Mouse (Mus musculus): ENCODE data around the gene 4931440F15Rik. TPM values are rescaled to one million over a fixed set of nuclear protein-coding genes. Genes with fewer than 3 reads are reported as not detected.
A peak's percentile ranks its signal among the peaks of the same experiment; 100 is the strongest.

Gene 4931440F15Rik
- polyA plus RNA-seq, 1 experiment = 0.90 TPM

- H3K4me3 ChIP-seq (ENCODE audit: insufficient read depth, low read length) = no peak overlapping the region
- peak overlapping the region; percentile 95 for H3K27ac ChIP-seq (ENCODE audit: insufficient read depth, low read length)
- TF ChIP-seq CTCF (IDR thresholded peaks at IDR 0.05; ENCODE audit: extremely low read depth, insufficient read depth, low read length) (no peak), POLR2A (IDR thresholded peaks at IDR 0.05; ENCODE audit: extremely low read depth, insufficient read depth, low read length) (no peak)
- peaks cover 13% of the 10 kb centered on the region for H3K4me1 ChIP-seq (ENCODE audit: control insufficient read depth, insufficient read depth, low read length)
Observed at GRCm38 (mm10) chr11:29808173-29808980, 17.1 kb downstream of the 4931440F15Rik start.

GRCm38 (mm10) chr11:29807325-29807724 lies 18.1 kb downstream of the 4931440F15Rik start:
- peaks cover 9% of the 10 kb centered on the region for H3K4me1 ChIP-seq (ENCODE audit: control insufficient read depth, insufficient read depth, low read length)
- no peak overlapping the region for H3K27ac ChIP-seq (ENCODE audit: insufficient read depth, low read length)
- TF ChIP-seq POLR2A (IDR thresholded peaks at IDR 0.05; ENCODE audit: extremely low read depth, insufficient read depth, low read length) = no peak
- TF ChIP-seq CTCF (IDR thresholded peaks at IDR 0.05; ENCODE audit: extremely low read depth, insufficient read depth, low read length) = no peak
- no peak overlapping the region for H3K4me3 ChIP-seq (ENCODE audit: insufficient read depth, low read length)

- Histone ChIP-seq H3K4me1 (ENCODE audit: control insufficient read depth, insufficient read depth, low read length) (no peaks in the 10 kb centered on the region), H3K27ac (ENCODE audit: insufficient read depth, low read length) (no peak overlapping the region), H3K4me3 (ENCODE audit: insufficient read depth, low read length) (no peak overlapping the region)
- no peak for TF ChIP-seq CTCF (IDR thresholded peaks at IDR 0.05; ENCODE audit: extremely low read depth, insufficient read depth, low read length)
- TF ChIP-seq POLR2A (IDR thresholded peaks at IDR 0.05; ENCODE audit: extremely low read depth, insufficient read depth, low read length) = no peak
Observed at GRCm38 (mm10) chr11:29801432-29802427, 23.7 kb downstream of the 4931440F15Rik start.

GRCm38 (mm10) chr11:29799839-29800238 lies 25.6 kb downstream of the 4931440F15Rik start:
- TF ChIP-seq POLR2A (IDR thresholded peaks at IDR 0.05; ENCODE audit: extremely low read depth, insufficient read depth, low read length) (no peak), CTCF (IDR thresholded peaks at IDR 0.05; ENCODE audit: extremely low read depth, insufficient read depth, low read length) (no peak)
- Histone ChIP-seq H3K27ac (ENCODE audit: insufficient read depth, low read length) (no peak overlapping the region), H3K4me1 (ENCODE audit: control insufficient read depth, insufficient read depth, low read length) (peaks cover under 1% of the 10 kb centered on the region; the same call in 1 of the 2 replicates), H3K4me3 (ENCODE audit: insufficient read depth, low read length) (no peak overlapping the region)

GRCm38 (mm10) chr11:29795106-29795505 lies 30.4 kb downstream of the 4931440F15Rik start:
- H3K4me3 ChIP-seq (ENCODE audit: insufficient read depth, low read length) = no peak overlapping the region
- TF ChIP-seq CTCF (IDR thresholded peaks at IDR 0.05; ENCODE audit: extremely low read depth, insufficient read depth, low read length) (no peak), POLR2A (IDR thresholded peaks at IDR 0.05; ENCODE audit: extremely low read depth, insufficient read depth, low read length) (no peak)
- H3K27ac ChIP-seq (ENCODE audit: insufficient read depth, low read length) = peak overlapping the region; percentile 72; the same call in 1 of the 2 replicates
- H3K4me1 ChIP-seq (ENCODE audit: control insufficient read depth, insufficient read depth, low read length) = peaks cover 4% of the 10 kb centered on the region

GRCm38 (mm10) chr11:29794475-29794874 lies 31.0 kb downstream of the 4931440F15Rik start:
- TF ChIP-seq POLR2A (IDR thresholded peaks at IDR 0.05; ENCODE audit: extremely low read depth, insufficient read depth, low read length) = no peak
- no peak for TF ChIP-seq CTCF (IDR thresholded peaks at IDR 0.05; ENCODE audit: extremely low read depth, insufficient read depth, low read length)
- Histone ChIP-seq H3K4me1 (ENCODE audit: control insufficient read depth, insufficient read depth, low read length) (peaks cover 5% of the 10 kb centered on the region), H3K27ac (ENCODE audit: insufficient read depth, low read length) (peak overlapping the region; percentile 60; the same call in 1 of the 2 replicates), H3K4me3 (ENCODE audit: insufficient read depth, low read length) (no peak overlapping the region)

GRCm38 (mm10) chr11:29790796-29791195 lies 34.7 kb downstream of the 4931440F15Rik start:
- no peak overlapping the region for H3K27ac ChIP-seq (ENCODE audit: insufficient read depth, low read length)
- no peak for TF ChIP-seq CTCF (IDR thresholded peaks at IDR 0.05; ENCODE audit: extremely low read depth, insufficient read depth, low read length)
- TF ChIP-seq POLR2A (IDR thresholded peaks at IDR 0.05; ENCODE audit: extremely low read depth, insufficient read depth, low read length) = no peak
- H3K4me1 ChIP-seq (ENCODE audit: control insufficient read depth, insufficient read depth, low read length) = peaks cover 10% of the 10 kb centered on the region
- H3K4me3 ChIP-seq (ENCODE audit: insufficient read depth, low read length) = no peak overlapping the region

- TF ChIP-seq CTCF (IDR thresholded peaks at IDR 0.05; ENCODE audit: extremely low read depth, insufficient read depth, low read length) = no peak
- peak; percentile 28; the same call in 1 of the 2 replicates for TF ChIP-seq POLR2A (IDR thresholded peaks at IDR 0.05; ENCODE audit: extremely low read depth, insufficient read depth, low read length)
- Histone ChIP-seq H3K4me1 (ENCODE audit: control insufficient read depth, insufficient read depth, low read length) (peaks cover 6% of the 10 kb centered on the region), H3K27ac (ENCODE audit: insufficient read depth, low read length) (peak overlapping the region; percentile 97), H3K4me3 (ENCODE audit: insufficient read depth, low read length) (no peak overlapping the region)
Observed at GRCm38 (mm10) chr11:29788921-29789638, 36.4 kb downstream of the 4931440F15Rik start.

- no peak for TF ChIP-seq POLR2A (IDR thresholded peaks at IDR 0.05; ENCODE audit: extremely low read depth, insufficient read depth, low read length)
- TF ChIP-seq CTCF (IDR thresholded peaks at IDR 0.05; ENCODE audit: extremely low read depth, insufficient read depth, low read length) = no peak
- Histone ChIP-seq H3K27ac (ENCODE audit: insufficient read depth, low read length) (peak overlapping the region; percentile 68), H3K4me1 (ENCODE audit: control insufficient read depth, insufficient read depth, low read length) (peaks cover 6% of the 10 kb centered on the region), H3K4me3 (ENCODE audit: insufficient read depth, low read length) (no peak overlapping the region)
Observed at GRCm38 (mm10) chr11:29788499-29788898, 37.0 kb downstream of the 4931440F15Rik start.
